Mouse (Mus musculus): ENCODE data around the gene Cyp2c23. TPM values are rescaled to one million over a fixed set of nuclear protein-coding genes. Genes with fewer than 3 reads are reported as not detected.

Gene Cyp2c23
- polyA plus RNA-seq, 1 experiment from 2014 or later, result not detected

DNA sequence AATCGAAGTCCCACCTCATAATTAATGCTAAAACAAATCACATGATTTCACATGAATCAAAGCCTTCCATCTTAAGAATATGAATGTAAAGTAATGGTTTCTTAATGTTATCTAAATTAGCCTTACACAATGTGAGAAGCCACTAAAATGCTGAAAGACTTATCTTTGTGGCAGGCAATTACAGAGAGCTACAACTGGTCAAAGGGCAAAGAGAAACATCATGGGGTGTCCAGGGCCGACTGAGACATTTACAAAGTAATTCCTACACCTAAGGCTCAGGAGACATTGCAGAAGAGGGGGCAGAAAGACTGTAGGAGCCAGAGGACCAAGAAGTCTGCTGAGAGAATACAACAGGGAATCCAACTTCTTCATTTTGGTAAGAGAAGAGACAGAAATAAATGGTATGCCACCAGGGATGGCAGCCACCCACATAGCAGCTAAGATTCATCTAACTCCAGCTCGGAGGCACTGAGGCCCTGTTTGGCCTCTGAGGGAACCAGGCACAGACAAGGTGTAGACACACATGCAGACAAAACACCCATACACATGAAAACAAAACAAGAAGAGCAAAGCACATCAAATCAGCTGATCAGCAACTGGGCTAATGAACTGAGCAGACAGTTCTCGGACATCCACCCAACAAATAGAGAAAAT, 26.3 kb upstream of the Cyp2c23 start:
- Histone ChIP-seq H3K9me3 (no peaks in the 10 kb centered on the region), H3K4me3 (no peak overlapping the region), H3K27me3 (no peaks in the 10 kb centered on the region), H3K36me3 (peaks cover 41% of the 10 kb centered on the region), H3K27ac (replicated peaks) (no peak overlapping the region), H3K4me2 (no peak overlapping the region), H3K4me1 (replicated peaks) (no peaks in the 10 kb centered on the region), H3K9ac (no peak overlapping the region)
- 79% methylated on average over 4 of the region's 4 CpGs for WGBS
- ATAC-seq (ENCODE audit: low FRiP score, low read depth), result no peak

DNA sequence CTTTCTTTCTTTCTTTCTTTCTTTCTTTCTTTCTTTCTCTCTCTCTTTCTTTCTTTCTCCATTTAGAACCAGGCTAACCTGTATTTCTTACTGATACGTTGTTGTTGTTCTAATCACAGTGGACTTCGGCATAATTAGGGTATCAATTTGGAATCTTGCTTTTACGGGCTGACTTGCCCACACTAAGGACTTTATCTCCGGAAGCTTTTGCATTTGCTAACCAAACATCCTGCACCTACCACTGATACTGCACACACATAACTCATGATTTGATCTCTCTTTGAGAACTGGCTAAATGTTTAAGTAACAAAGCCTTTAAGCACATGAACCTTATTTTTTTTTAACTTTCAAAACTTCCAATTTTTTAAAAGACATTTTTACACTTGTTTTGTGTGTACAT, 21.4 kb upstream of the Cyp2c23 start:
- Histone ChIP-seq H3K4me1 (replicated peaks) (no peaks in the 10 kb centered on the region), H3K4me2 (no peak overlapping the region), H3K36me3 (peaks cover 27% of the 10 kb centered on the region; the same call in 1 of the 2 replicates), H3K9me3 (no peaks in the 10 kb centered on the region), H3K27me3 (no peaks in the 10 kb centered on the region), H3K9ac (no peak overlapping the region), H3K27ac (replicated peaks) (no peak overlapping the region), H3K4me3 (no peak overlapping the region)
- no peak for ATAC-seq (ENCODE audit: low FRiP score, low read depth)
- 93% methylated on average over 4 of the region's 4 CpGs for WGBS

DNA sequence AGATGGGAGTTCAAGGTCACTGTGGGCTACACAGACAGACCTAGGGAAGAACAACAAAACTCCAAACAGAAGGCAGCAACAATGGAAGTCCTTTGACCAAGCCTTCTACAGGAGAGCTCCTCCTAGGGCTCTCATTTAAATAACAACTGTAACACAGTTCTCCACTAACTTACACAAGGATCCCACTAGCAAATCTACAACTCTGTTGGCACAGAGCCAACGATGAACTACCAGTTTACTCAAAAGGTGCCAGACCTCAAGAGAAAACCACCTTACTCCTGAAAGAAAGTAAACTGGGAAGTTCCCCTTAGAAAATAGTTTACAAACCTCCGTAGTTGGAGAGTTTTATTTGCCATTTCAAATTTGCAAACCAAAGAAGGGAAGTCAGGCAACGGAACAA, 20.3 kb upstream of the Cyp2c23 start:
- no peak overlapping the region for H3K4me2 ChIP-seq
- no peak overlapping the region for H3K9ac ChIP-seq
- H3K4me1 ChIP-seq (replicated peaks), result no peaks in the 10 kb centered on the region
- H3K27me3 ChIP-seq, result no peaks in the 10 kb centered on the region
- no peaks in the 10 kb centered on the region for H3K9me3 ChIP-seq
- ATAC-seq (ENCODE audit: low FRiP score, low read depth), result no peak
- peaks cover 25% of the 10 kb centered on the region; the same call in 1 of the 2 replicates for H3K36me3 ChIP-seq
- no peak overlapping the region for H3K4me3 ChIP-seq
- no peak overlapping the region for H3K27ac ChIP-seq (replicated peaks)
- 49% methylated on average over 3 of the region's 3 CpGs for WGBS

DNA sequence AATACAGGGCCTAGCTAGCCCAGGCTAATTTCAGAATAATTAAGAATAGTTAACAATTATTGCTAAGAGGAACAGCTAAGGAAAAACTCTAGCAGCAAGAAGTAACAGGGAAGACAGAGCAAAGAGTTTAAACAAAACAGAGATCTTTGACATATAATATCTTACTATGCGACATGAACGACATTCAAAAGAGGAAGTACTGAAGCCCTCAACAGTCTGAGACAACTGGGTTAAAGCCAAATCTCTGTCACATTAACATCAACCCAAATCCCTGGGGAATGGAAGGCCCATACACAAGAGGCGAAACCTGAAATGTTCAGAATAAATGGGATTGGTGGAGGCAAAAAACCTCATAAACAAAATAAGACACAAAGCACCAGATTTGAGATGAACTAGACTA, 16.8 kb upstream of the Cyp2c23 start:
- no peak overlapping the region for H3K4me2 ChIP-seq
- no peak for ATAC-seq (ENCODE audit: low FRiP score, low read depth)
- H3K27me3 ChIP-seq, result no peaks in the 10 kb centered on the region
- WGBS, result 88% methylated on average over 3 of the region's 3 CpGs
- H3K4me3 ChIP-seq, result no peak overlapping the region
- no peaks in the 10 kb centered on the region for H3K9me3 ChIP-seq
- H3K27ac ChIP-seq (replicated peaks), result no peak overlapping the region
- no peak overlapping the region for H3K9ac ChIP-seq
- no peaks in the 10 kb centered on the region for H3K4me1 ChIP-seq (replicated peaks)
- H3K36me3 ChIP-seq, result peaks cover 15% of the 10 kb centered on the region; the same call in 1 of the 2 replicates

DNA sequence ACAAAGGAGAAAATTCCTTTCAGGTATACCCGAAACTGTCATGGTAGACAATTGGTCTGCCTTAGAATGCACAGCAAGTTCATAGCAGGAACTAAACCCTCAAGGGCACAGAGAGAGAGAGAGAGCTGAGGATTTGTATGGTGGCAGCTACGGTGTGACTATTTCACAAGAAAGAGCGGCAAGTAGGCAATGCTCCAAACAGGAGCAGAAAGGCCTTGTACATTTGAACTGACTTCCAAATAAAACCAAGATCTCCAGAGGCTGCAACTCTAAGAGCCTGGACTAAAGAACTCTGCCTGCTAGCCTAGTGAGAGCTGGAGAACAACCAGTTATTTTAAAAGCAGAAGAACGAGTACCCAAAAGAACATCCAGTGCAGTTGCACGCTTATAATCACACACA, 13.1 kb upstream of the Cyp2c23 start:
- H3K9ac ChIP-seq, result no peak overlapping the region
- ATAC-seq (ENCODE audit: low FRiP score, low read depth), result no peak
- H3K27me3 ChIP-seq, result no peaks in the 10 kb centered on the region
- H3K4me2 ChIP-seq, result no peak overlapping the region
- no peak overlapping the region for H3K27ac ChIP-seq (replicated peaks)
- no peak overlapping the region for H3K4me3 ChIP-seq
- WGBS, result 79% methylated on average over 5 of the region's 5 CpGs
- no peaks in the 10 kb centered on the region for H3K9me3 ChIP-seq
- H3K36me3 ChIP-seq, result peaks cover 37% of the 10 kb centered on the region
- H3K4me1 ChIP-seq (replicated peaks), result no peaks in the 10 kb centered on the region

DNA sequence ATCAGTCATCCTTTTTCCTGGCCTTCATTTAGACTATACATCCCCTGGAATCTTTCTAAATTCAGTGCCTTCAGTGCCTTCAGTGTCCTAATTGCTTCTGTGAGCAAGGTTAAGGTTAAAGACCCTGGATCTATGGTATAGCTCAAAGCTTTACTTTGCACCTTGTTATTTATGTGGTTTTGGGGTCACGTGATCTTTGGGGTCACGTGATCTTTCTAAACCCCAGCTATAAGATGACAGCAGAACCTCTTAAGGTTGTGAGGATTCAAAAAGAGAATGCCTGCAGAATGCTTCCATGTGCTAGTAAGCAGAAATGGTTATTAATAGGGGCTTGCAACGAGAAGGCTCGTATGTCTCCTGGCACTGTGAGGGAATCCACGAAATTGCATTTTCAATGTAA, 4.4 kb upstream of the Cyp2c23 start:
- H3K4me2 ChIP-seq, result no peak overlapping the region
- H3K36me3 ChIP-seq, result peaks cover 26% of the 10 kb centered on the region
- H3K9me3 ChIP-seq, result no peaks in the 10 kb centered on the region
- no peak for ATAC-seq (ENCODE audit: low FRiP score, low read depth)
- no peak overlapping the region for H3K27ac ChIP-seq (replicated peaks)
- no peaks in the 10 kb centered on the region for H3K4me1 ChIP-seq (replicated peaks)
- H3K9ac ChIP-seq, result no peak overlapping the region
- WGBS, result 86% methylated on average over 5 of the region's 5 CpGs
- no peak overlapping the region for H3K4me3 ChIP-seq
- no peaks in the 10 kb centered on the region for H3K27me3 ChIP-seq

DNA sequence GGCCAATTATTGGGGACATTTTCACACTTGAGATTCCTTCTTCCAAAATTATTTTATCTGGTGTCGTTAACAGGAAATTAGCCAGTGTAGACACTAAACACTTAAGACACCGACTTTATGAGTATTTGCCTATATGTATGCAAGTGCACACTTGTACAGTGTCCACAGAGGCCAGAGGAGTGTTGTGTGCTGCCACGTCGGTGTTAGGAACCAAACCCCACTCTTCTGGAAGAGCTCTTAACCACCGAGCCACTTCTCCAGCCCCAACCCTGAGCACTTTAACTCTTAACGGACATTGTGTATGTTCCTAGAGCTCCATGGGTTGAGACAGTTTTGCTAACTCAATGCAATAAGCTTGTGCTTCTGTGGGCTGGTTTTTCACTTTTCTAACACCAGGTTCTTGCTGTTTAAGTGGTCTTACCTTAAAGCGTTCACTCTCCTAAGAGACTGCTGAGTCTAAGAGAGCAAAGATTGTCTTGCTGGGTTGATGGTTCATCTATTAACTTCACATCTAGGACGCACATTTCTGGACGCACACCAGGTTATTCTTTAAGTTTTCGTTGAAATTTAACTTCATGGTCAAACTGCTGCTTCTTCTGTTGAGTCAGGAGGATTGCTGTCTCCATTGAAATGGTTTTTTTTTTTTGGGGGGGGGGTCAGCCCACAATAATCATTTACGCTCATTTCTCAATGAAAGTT, 3.2 kb upstream of the Cyp2c23 start:
- ATAC-seq (ENCODE audit: low FRiP score, low read depth), result no peak
- H3K9ac ChIP-seq, result no peak overlapping the region
- H3K27me3 ChIP-seq, result no peaks in the 10 kb centered on the region
- 94% methylated on average over 11 of the region's 11 CpGs for WGBS
- H3K9me3 ChIP-seq, result no peaks in the 10 kb centered on the region
- no peak overlapping the region for H3K4me3 ChIP-seq
- H3K27ac ChIP-seq (replicated peaks), result no peak overlapping the region
- no peaks in the 10 kb centered on the region for H3K4me1 ChIP-seq (replicated peaks)
- peaks cover 18% of the 10 kb centered on the region for H3K36me3 ChIP-seq
- no peak overlapping the region for H3K4me2 ChIP-seq

DNA sequence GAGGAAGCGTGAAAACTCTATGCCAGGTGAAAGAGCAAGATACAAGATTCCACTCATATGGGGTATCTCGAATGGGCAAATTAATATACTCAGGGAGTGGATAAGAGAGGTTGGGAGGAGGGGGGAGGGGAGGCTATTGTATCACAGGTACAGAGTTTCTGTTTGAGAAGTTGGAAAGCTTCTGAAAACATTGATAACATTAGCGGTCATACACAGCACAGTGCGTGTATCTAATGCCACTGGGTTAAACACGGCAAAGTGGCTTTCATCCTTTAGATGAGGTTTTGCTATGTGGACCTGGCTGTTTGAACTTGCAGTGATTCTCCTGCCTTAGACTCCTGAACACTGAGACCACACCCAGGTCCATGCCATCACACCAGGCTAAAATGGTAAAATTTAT, 1.0 kb upstream of the Cyp2c23 start:
- Histone ChIP-seq H3K27ac (replicated peaks) (no peak overlapping the region), H3K4me2 (no peak overlapping the region), H3K27me3 (no peaks in the 10 kb centered on the region), H3K9ac (no peak overlapping the region), H3K4me1 (replicated peaks) (no peaks in the 10 kb centered on the region), H3K9me3 (no peaks in the 10 kb centered on the region), H3K4me3 (no peak overlapping the region), H3K36me3 (0 out of 2 replicates have a peak, but pooled peaks cover 5% of the 10 kb centered on the region)
- ATAC-seq (ENCODE audit: low FRiP score, low read depth), result no peak
- 96% methylated on average over 5 of the region's 5 CpGs for WGBS

DNA sequence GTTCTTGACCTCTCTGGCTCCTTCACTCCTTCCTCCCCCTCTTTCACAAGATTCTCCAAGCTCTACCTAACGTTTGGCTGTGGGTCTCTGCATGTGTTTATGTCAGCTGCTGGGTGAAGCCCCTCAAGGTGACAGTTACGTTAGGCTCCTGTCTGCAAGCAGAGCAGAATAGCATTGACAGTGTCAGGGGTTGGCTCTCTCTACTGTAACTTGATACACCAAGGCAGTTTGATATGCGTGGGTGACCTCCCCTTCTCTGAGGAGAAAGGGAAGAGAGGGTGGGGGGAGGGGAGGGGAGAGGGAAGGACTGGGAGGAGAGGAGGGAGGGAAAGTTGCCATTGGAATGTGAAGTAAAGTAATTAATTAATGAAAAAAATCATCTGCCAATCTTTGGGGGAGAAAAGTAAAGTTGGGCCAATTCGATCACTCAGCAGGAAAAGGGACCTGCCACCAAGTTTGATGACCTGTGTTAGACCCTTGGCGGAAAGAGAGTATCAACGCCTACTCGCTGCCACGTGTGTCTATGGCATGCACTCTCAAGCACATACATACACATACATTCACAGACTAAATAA, 2.0 kb downstream of the Cyp2c23 start:
- no peak overlapping the region for H3K27ac ChIP-seq (replicated peaks)
- H3K36me3 ChIP-seq, result no peaks in the 10 kb centered on the region
- no peak overlapping the region for H3K4me3 ChIP-seq
- no peaks in the 10 kb centered on the region for H3K27me3 ChIP-seq
- no peaks in the 10 kb centered on the region for H3K9me3 ChIP-seq
- no peak overlapping the region for H3K4me2 ChIP-seq
- WGBS, result 65% methylated on average over 8 of the region's 8 CpGs
- no peak for ATAC-seq (ENCODE audit: low FRiP score, low read depth)
- H3K4me1 ChIP-seq (replicated peaks), result no peaks in the 10 kb centered on the region
- no peak overlapping the region for H3K9ac ChIP-seq

DNA sequence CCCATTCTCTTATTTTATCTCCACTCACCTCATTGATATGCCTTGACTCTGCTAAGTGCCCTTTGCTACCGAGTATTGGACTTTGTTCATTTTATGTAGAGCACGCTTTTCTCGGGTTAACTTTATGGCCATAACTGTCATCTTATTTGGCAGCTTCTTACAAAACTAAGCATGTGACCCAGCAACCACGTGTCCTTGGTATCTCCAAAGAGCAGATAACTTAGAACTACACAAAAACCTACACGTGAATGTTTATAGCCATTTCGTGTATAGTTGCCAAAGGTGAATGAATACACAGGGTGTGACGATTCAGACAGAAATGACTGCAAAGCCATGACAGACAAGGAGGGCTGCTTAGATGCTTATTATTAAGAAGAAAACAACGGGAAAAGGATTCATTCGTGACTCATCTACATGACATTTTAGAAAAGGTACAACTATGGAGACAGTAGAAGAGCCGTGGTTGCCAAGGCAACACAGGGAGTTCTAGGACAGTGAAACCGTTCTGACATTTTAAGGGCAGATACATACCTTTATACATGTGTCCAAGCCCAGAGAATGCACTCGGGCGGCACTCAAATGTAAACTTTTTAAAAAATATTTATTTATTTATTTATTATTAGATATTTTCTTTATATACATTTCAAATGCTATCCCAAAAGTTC, 4.0 kb downstream of the Cyp2c23 start:
- H3K4me1 ChIP-seq (replicated peaks), result no peaks in the 10 kb centered on the region
- no peak overlapping the region for H3K27ac ChIP-seq (replicated peaks)
- no peaks in the 10 kb centered on the region for H3K9me3 ChIP-seq
- no peaks in the 10 kb centered on the region for H3K36me3 ChIP-seq
- H3K4me2 ChIP-seq, result no peak overlapping the region
- WGBS, result 90% methylated on average over 13 of the region's 13 CpGs
- H3K4me3 ChIP-seq, result no peak overlapping the region
- no peak overlapping the region for H3K9ac ChIP-seq
- no peaks in the 10 kb centered on the region for H3K27me3 ChIP-seq
- ATAC-seq (ENCODE audit: low FRiP score, low read depth), result no peak

DNA sequence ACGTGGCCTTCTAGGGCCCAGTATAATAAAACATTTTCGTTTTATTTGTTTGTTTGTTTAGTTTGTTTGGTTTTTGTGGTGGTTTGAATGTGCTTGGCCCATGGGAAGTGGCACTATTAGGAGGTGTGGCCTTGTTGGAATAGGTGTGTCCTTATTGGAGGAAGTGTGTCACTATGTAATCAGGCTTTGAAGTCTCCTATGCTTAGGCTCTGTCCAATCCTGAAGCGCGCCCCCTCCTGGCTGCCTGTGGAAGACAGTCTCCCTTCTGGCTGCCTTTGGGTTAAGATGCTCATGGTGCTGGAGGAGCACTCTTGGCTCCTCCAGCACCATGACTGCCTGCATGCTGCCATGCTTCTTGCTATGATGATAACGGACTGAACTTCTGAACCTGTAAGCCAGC, 5.9 kb downstream of the Cyp2c23 start:
- ATAC-seq (ENCODE audit: low FRiP score, low read depth), result no peak
- Histone ChIP-seq H3K4me3 (no peak overlapping the region), H3K27ac (replicated peaks) (no peak overlapping the region), H3K9ac (no peak overlapping the region), H3K4me1 (replicated peaks) (no peaks in the 10 kb centered on the region), H3K27me3 (no peaks in the 10 kb centered on the region), H3K4me2 (no peak overlapping the region), H3K9me3 (no peaks in the 10 kb centered on the region), H3K36me3 (no peaks in the 10 kb centered on the region)
- WGBS, result 68% methylated on average over 5 of the region's 5 CpGs

DNA sequence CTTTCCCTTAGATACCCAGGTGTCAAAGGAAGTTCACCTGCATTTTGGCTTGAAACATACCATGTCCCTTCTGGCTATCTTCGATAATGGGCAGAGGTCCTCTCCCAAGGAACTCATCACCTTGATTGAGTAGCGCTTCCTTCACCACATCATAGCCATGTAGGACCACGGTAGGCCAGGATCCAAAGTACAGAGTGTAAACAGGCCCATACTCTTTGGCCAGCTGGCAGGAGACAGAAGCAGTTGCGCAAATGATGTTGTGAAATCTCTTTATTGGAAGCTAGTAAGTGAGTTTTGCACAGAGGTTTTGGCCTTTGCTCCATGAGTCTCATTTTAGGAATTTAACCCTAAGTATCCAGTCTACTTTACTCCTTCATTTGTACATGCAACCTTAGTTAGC, 7.5 kb downstream of the Cyp2c23 start:
- no peak overlapping the region for H3K27ac ChIP-seq (replicated peaks)
- no peak overlapping the region for H3K4me2 ChIP-seq
- no peak overlapping the region for H3K9ac ChIP-seq
- H3K27me3 ChIP-seq, result no peaks in the 10 kb centered on the region
- no peak overlapping the region for H3K4me3 ChIP-seq
- H3K36me3 ChIP-seq, result no peaks in the 10 kb centered on the region
- no peaks in the 10 kb centered on the region for H3K9me3 ChIP-seq
- ATAC-seq (ENCODE audit: low FRiP score, low read depth), result no peak
- no peaks in the 10 kb centered on the region for H3K4me1 ChIP-seq (replicated peaks)
- WGBS, result 90% methylated on average over 4 of the region's 4 CpGs

All from hindbrain, embryonic 15.5 days (tissue).